Mouse (Mus musculus) ES-CJ7 (cell line): ENCODE results near the gene Sertad4.

Experiments used
- DNase-seq: peaks from one replicate; pipeline ENCODE4 v3.0.0; 2011; ENCODE audit warnings: low read depth, low spot score

The Sertad4 gene

DNA sequence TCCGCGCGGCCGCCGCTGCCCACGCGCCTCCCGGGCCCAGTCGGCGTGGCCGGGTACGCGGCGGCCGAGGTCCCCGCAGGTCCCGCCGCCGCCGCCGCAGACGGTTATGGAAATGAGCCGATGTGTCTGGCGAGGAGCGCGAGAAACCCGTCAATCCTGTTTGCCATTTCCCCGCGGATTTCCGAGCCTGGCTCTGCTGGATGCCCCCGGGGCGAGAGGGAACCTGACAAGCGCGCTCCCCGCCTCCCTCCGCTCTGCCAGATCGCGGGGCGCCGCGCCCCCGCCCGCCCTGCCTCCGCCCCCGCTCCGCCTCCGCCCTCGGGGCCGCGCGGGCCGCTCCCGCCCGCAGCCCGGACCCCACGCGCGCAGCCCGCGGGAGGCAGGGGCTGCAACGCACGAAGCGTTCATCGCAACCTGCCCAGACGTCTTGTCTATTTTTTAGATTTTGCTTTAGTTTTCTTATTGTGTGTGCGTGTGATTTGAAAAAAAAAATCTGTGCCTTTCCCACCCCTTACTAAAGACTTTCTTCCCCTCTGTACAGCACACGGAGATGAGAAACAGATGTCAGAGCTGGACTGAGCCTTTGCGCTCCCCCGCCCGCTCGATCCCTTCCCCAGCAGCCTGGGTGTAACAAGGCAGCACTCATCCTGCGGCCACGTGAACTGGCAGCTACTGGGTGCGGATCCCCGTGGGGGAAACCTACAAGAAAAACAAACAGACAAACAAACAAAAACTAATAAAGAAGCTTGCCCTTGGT, at the start of gene Sertad4:
Sertad4 (minus strand) TSS at position 283 of the 757 bp plus-strand sequence.
- peak; percentile 55 for DNase-seq

DNA sequence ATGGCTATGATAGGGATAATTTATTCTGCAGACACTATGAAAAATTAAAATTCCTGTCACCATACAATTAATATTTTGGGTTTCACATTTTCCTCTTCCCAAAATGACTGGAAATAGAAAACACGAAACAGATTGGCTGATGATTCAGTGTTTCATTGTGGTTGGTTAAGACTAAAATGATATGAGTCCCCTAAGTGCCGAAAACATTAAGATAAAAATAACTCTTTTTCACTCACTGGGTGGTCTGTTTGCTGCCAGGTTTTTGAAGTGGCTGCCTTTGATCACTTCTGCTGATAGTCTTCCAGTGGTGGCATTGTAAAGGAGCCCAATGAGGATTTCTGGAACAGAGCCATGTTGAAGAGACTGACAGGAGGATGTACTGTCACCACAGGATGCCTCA, 46.0 kb upstream of the Sertad4 start:
- no peak for DNase-seq

DNA sequence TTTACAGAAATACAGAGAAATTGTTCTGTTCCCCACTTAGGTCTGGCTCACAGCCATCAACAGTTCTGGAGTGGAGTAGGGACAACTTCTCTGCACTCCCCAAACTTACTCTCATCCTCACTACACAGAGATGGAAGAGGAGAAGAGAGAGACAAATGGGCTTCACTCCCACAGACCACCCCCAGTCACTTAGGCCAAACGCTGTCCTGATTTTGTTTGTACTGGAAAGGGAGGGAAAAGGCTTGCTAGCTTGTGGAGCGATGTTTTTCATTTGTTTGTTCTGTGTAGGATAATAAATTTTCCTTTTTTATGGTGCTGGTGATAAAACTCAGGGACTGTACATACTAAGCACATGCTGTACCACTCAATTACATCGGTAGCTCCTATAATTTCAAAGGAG, 45.4 kb upstream of the Sertad4 start:
- DNase-seq: no peak

DNA sequence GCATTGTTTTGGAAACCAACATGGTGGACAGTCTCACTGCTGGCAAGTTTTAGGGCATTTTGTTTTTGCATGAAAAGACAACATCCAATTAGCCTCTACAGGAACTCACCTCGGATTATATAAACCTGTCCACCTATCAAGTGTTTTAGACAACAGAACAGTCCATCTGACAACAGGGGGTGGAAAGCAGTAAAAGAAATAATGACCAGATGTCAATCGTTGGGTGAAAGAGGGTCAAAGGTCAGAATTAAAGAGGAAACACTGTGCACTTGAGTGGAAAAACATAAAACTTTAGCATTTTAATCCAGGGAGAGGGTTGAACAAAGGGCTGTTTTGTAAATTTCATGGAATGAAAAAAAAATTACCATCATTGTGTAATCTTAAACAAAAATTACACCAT, 43.2 kb upstream of the Sertad4 start:
- no peak for DNase-seq

DNA sequence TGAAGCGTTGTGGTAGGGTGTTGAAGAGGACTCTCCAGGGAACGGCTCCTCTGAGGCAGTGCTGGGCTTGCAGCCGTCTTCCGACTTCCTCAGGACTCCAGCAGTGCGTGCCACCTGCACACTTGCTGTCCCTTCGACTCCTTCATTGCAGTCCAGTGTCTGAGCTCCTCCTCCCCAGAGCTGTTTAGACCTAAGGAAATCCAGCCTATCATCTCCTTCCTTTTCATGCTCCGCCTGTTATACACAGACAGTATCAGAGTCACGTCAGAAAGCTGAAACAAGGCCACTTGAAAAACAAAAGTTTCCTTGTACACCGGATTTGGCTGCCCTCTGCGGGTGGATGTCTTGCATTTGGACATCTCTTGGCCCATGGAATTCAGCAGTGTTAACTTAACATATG, 41.7 kb upstream of the Sertad4 start:
- no peak for DNase-seq

DNA sequence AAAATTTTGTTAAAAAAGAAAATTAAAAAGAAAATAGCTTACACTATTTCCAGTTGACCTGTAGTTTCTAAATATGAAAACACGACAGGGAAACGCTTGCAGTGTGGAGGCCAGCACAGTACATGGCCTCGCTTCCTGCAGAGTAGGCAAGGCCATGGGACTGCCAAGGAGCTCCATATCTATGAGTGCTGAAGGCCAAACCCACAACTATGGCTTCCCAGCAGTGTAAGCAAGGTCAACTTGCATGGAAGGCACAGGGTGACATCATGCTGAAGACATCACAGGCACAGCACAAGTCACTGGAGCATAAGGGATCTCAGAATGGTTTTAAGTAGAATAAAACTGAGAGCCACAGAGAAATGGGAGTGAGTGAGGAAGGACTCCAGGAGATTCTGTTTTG, 40.5 kb upstream of the Sertad4 start:
- DNase-seq: no peak

DNA sequence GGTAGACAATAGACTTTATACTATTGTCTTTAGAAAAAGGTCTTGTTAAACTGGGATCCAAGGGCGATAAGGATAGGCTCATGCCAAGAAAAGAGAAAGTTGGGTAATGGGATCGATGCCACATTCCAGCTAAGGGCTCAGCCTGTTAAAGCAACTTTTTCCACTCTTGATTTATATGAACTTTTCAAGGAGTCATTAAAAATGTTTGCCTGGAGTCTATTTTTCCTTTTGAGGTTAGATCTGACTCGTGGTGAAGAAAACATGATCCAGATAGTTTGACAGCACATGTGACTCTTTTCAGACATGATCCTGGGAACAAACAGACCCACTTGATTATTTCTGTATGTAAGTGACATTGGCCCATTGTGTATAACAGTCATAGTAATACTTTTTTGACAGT, 35.2 kb upstream of the Sertad4 start:
- no peak for DNase-seq

DNA sequence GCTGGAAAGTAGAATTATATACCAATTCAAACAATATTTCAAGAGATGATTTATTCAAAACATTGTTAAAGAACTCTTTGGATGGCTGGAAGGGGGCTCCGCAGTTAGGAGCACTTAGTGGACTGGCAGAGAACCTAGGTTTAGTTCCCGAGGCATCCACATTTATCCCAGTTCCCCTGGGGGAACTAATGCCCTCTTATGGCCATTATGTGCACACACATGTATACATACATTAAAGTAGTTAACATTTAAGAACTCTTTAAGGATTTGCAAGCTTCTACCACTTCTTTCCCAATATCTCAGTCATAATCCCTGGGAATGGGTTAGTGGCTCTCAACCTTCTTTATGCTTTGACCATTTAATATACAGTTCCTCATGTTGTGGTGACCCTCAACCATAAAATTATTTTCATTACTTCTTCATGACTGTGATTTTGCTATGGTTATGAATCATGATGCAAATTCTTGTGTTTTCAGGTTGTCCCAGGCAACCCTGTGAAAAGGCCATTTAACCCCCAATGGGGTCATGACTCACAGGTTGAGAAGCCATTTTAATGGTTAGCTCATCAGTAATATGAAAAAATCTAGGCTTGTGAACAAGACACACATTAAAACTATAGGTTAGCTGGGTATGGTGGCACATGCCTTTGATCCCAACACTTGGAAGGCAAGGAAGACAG, 27.2 kb upstream of the Sertad4 start:
- peak; percentile 23 for DNase-seq

DNA sequence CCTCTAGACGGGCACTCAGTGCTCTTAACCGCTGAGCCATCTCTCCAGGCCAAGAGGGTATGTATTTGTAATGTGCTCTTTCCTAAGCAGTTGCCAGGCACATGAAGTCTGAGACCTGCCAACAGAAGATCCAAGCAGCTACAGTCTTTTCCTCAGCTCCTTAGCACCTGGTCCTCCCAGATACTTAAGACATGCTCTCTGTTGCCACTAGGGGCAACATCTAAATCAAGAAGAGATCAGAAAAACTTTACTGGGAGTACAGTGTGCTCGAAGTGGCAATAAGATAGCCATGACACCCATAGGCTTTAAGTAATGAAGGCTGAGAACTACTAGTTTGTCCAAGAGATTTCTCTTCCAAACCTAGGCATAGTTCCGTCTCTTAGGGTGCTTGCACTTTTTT, 24.6 kb upstream of the Sertad4 start:
- DNase-seq: peak; percentile 54

DNA sequence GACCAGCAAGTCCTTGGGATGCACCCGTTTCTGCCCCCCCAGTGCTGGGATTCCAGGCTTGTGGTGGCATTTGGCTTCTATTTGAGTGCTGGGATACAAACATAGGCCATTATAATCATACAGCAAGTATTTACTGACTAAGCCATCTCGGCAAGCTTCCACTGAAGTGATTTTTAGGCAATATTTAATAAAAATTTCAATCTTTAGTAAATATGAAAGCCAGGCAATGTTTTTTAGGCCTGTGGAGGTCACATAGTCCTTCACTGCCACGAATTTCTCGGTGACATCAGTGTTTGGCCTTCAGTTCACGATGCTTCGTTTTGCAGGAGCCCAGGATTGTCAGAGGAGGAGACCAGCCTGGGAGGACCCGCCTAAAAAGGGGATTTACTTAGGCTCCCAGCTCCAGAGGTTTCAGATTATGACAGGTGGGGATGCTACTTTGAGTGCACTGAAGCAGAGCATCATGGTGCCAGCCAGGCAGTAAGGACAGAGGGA, 23.6 kb upstream of the Sertad4 start:
- DNase-seq: no peak

DNA sequence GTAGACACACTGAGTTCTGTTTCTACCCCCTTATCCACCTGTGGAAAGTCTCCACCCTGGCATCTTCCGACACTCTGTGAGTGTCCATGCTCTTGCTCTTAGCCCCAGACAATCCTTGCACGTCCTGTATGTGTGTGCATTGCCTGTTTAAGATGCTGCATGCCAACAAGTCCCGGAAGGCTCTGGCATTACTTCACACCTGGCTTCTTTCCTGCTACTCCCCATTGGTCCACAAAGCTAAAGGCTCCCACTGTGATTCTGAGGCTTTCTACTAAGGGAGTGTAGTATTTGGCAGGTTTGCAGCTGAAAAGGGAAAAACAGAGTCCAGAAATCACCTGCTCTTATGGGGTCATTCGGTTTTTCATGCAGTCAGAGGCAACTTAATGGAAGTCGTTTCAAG, 17.3 kb upstream of the Sertad4 start:
- no peak for DNase-seq

DNA sequence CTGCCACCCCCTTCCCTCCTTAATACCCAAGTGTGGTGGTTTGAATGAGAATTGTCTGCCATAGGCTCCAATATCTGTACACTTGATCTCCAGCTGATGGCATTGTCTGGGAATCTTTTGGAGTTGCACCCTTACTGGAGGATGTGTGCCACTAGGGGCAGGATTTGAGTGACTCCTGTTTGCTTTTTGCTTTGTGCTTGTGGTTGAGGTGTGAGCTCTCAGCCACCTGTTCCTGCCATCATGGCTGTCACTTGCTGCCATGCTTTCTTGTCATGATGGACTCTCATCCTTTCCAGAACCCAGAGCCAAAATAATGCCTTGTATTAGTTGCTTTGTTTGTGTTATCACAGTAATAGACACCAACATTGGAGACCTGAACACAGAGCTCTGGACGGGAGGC, 14.2 kb upstream of the Sertad4 start:
- peak; percentile 80 for DNase-seq

DNA sequence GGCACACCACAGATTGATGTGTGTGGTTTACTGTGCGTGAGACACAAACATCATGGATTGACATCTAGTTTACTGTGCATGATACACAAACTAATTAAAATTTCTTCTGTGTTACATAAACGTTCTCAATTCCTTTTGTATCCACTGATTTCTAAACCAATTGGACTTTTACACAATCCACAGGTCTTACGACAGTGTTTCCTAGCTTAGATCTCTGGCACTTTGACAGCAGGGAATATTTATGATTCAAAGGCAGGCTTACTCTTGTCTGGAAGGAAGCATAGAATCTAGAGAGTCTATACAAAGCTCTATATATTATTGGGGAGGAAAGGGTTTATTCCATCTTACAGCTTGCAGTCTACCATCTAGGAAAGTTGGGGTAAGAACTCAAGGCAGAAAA, 8.9 kb upstream of the Sertad4 start:
- no peak for DNase-seq

DNA sequence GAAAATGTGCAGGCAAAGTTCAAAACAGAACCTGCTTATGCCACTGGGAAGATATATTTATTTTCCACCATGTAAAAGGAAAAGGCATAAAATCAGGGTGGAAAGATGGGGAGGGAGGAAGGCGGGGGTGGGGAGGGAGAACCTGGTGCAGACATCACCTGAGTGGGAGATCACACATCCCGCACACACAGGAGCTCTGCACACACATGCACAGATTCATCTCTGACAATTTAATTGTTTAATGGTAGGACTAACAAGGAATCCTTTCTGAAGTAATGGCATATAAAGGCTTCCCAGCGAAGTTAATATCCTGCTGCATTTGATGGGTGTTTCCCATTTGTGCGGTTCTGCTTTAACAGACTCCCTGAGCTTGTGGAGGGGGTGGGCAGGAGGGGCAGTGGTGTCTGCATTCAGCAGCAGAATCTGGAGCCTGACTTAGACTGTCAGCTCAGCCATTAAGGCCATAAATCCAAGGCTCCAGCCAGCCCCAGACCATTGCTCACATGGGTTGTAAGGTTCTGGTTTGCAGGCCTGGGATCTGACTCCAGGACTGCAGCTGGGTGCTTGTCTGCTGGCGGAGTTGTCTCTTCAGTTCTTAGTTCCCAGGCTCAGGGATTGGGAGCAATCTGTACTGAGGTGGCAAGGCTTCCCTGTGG, 5.9 kb upstream of the Sertad4 start:
- DNase-seq: no peak

DNA sequence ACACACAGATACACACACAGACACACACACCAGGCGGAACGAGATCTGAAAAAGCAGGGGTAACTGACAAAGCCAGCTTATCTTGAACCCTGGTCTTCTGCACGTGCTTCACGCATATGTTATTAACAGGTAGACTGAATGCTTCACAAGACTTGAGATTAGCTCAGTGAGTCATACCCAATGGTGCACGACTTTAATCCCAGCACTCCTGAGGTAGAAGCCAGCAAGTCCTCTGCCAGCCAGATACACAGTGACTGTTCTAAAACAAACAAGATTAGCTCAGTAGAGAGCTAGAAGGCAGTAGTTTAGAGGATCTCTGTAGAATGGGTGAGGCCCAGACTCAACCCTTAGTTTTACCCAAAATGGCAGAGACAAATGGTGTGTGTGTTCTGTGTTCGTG, 4.7 kb upstream of the Sertad4 start:
- no peak for DNase-seq

DNA sequence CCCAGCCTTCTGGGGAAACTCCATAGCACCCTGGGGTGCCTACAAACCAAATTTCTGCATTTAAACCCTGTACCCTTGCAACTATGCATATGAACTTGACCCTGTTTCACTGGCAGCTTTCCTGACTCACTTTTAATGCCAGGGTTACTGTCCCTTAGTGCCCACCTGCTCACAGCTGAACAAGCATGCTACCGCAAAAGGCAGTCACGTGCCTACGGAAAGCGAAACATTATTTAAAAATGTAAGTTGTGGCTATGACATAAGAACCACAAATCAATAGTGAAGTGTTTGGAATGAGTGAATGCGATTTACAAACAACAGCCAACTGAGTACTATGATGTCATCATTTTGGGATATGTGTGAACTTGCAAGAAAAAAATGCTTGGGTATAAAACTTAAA, 2.0 kb upstream of the Sertad4 start:
- DNase-seq: no peak

DNA sequence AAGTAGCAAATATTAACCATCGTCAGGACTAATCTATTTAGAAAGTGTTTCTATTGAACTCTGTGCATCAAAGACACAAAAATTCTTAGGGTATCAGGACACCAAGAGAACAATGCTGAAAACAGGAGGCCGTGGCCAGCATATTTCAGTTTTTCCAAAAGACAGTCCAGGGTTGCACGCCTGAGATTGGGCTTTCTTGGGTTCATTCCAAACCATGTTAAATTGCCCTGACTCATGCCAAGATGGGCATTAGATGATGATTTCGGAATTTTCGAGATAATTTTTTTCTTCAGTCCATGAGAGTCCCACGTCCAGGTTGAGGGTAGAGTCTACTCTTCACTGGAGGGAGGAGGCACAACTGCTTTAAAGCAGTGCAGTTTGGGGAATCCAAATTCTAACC, 1.4 kb upstream of the Sertad4 start:
- DNase-seq: no peak

DNA sequence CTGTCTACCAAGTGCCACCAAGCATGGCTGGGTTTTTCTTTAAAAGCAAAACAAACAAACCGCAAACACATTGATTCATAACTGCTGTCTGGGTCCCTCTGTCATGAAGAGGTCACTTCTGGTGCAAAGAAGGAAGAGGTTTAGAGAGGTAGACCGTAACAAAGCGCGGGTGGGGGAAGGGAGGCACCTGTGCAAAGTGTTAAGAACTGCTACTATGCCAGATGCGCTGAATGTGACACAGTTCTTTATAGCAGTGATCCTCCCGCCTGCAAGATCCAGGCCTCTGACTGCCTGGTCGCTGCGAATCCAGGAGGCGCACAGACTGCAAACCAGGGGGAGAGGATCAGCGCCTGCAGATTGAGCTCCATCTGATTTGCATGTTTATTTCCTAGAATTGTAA, 855 bp upstream of the Sertad4 start:
- peak; percentile 16 for DNase-seq

DNA sequence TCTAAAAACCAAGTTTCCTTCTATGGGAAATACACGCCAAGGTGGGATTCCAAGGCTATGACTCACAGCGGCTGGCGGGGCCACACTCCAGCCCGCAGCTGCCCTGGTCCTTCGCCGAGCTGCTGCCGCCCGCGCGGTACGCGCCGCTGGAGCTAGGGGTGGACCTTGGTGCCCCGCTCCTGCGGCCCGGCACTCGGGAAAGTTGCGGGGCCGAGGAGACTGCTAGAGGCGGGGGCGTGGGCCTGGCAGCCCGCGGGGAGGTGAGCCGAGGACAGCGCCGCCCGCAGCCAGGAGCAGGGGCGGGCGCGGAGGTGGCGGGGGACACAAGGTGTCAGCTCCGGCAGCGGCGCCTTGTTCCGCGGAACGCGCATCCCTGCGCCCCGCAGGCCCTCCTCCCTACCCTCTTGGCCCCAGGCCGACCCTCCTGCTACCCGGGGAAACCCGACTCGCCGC, 711 bp downstream of the Sertad4 start:
- DNase-seq: no peak

DNA sequence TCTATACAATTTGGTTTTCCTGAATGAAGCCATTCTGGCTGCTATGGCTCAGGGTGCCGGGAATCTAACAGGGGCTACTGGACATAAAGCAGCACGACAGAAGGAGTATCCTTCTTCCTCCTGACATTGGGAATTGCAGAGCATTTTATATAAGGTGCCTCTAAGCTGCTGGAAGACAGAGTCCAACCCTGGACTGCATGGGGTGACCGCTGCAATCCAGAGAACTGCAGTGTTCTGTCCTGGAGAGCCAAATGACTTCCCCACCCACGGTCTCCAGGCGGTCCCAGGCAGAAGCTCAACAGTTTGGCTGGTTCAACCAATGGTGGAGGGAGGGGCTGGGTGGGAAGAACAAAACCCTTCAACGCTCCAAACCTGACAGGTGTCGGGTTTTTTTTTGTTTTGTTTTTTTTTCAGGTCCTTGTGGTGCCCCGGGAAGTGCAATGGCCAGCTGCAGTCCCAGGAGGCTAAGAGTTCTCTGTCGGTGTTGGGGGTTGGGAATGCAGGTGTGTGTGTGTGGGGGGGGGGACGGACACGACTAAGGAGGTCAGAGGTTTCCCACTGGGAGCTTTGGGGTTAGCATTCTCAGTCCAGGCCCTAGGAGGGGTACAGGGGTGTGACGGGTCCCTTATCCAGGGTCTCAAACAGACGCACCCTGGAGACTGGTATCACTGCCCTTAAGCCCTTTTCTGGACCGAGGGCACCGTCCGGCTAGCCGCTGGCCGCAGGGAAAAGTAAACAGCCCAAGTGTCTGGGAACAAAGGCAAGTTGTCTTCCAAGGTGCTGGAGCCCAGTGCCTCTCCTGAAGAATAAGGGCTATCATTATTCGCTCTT, 1.4 kb downstream of the Sertad4 start:
- DNase-seq: no peak

DNA sequence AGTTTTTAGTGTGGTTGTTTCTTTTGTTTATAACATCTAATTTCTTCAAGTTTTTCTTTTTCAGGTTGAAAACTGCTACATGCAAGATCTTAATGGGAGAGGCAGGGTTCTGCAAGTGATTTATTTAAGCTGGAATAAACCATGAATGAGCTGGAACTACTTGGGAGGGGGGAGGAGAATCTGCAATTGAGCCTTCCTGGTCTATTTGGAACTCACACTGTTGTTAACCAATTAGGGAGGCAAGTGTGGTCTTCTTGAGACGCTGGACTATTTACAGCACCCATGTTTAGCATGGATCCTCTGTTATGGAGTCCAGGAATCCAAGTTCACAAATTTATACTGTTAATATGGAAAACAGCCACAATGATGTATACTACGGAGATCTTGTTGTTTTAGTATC, 2.1 kb downstream of the Sertad4 start:
- DNase-seq: no peak

DNA sequence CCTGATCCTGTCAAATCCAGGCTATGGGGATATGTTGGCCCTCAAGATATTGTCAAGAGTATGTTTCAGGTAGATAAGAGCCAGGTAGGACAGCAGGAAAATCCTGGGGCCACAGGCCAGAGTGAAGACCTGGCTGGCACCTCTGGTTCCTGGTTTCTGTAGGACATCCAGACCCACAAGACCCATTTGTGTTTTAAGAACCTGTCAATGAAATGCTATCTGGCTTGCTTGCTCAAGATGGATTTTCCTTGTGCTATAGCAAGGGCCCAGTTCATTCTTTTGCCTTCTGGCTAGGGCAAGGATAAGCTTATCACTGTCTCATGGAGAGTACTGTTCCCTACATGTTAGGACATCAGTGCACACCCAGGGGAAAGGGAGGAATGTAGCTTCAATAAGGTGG, 3.5 kb downstream of the Sertad4 start:
- DNase-seq: no peak
